Mouse (Mus musculus): ENCODE measurements around the gene Wdr46. TPM values are rescaled to one million over a fixed set of nuclear protein-coding genes. Genes with fewer than 3 reads are reported as not detected.
A peak's percentile ranks its signal among the peaks of the same experiment; 100 is the strongest.
"Not testable (repeated sequence)": the region's sequence is repeated elsewhere in the genome, so short reads cannot be mapped to it uniquely, and the experiment has no call there.

The Wdr46 gene
- polyA plus RNA-seq, 1 experiment, result 10.2 TPM

DNA sequence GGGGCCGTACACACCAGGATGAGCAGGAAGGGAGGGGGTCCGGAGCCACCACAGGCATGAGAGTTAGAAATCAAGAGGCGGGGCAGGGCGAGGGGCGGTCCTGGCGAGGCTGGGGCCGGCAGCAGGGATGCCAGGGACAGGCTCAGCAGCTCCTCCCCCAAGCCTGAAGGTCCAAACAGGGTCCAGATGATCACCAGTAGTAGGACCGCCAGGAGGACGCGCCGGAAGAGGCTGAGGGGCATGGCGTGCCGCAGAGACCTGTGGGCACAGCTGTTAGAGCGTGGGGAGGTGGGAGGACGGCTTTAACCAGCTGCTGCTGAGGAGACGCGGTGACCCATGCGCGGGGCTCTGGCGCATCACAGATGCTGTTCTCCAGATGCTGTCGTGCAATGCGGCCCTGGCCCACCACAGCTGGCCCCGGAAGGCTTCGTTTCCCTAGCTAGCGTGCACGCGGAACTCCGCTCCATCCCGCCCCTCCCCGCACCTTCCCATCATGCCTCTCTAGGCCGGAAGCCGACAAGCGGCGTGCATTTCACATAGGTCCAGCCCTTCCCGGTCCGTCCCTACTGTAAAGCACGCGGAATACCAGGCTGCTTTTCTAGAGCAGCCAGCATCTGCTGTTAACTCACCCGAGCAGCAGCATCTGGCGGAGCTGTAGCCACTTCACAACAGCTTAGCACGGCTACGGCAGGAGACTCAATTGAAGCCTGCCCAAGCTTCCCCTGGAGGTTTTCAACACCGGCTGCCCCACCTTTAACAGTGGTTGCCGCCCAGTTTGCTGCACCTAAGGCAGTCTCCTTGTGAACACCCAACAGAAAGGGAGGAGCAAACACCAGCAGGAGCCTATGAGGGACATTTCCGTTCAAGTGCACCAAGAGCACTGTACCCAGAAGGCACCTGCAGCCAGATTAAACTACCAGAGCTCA lies 10.8 kb downstream of the Wdr46 start, which contains the start of gene B3galt4:
TSS of gene B3galt4 (minus strand) at position 468 of the 926 bp plus-strand sequence.
- TF ChIP-seq CTCF (IDR thresholded peaks at IDR 0.05; ENCODE audit: low read depth, low read length), result no peak
- no peak; the same call in 1 of the 2 replicates for TF ChIP-seq POLR2A (IDR thresholded peaks at IDR 0.05; ENCODE audit: borderline replicate concordance, low read depth, low read length)
- peaks cover 32% of the 10 kb centered on the region for H3K4me1 ChIP-seq (ENCODE audit: control insufficient read depth, insufficient read depth, low read length)
- H3K27ac ChIP-seq (ENCODE audit: insufficient read depth, low read depth, low read length), result peak within 1 kb of the TSS; percentile 71
- H3K4me3 ChIP-seq (ENCODE audit: insufficient read depth, low read length), result peak within 1 kb of the TSS; percentile 68

DNA sequence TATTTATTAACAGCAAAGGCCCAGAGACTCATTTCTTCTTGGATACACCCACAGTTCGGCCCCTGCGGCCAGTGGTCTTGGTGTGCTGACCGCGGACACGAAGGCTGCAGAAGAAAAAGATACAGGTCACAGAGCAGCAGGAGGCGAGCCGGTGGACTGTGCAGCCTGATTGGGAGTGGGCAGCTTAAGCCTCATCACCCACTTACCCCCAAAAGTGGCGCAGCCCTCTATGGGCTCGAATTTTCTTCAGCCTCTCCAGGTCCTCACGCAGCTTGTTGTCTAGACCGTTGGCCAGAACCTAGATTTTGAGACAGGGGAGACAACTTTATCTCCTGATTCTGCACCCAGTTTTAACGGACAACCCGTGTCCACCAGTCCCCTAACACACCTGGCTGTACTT lies 11.6 kb downstream of the Wdr46 start:
- Histone ChIP-seq H3K4me3 (ENCODE audit: insufficient read depth, low read length) (peak overlapping the region; percentile 68), H3K4me1 (ENCODE audit: control insufficient read depth, insufficient read depth, low read length) (peaks cover 25% of the 10 kb centered on the region)
- not testable (repeated sequence) for H3K27ac ChIP-seq (ENCODE audit: insufficient read depth, low read depth, low read length)

DNA sequence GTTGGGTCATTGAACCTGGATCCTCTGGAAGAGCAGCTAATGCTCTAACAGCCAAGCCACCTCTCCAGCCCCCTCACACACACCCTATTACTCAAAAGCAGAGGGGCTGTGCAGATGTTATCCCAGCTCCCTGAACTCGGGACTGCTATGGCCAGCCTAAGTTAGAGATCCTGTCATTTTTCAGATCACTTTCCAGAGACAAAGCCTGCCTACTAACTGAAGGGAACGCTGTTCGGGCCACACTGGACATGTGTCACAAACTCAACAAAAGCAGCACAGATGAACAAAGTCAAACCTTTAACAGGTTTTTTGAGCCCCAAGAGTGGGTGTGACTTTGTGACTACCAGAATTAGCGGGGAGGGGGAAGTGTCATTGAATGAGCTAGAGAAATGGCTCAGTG lies 12.4 kb downstream of the Wdr46 start:
- Histone ChIP-seq H3K4me1 (ENCODE audit: control insufficient read depth, insufficient read depth, low read length) (peaks cover 19% of the 10 kb centered on the region), H3K4me3 (ENCODE audit: insufficient read depth, low read length) (peak overlapping the region; percentile 93), H3K27ac (ENCODE audit: insufficient read depth, low read depth, low read length) (0 out of 2 replicates have a peak overlapping the region, but pooled peaks have one; percentile 6)
- no peak for TF ChIP-seq POLR2A (IDR thresholded peaks at IDR 0.05; ENCODE audit: borderline replicate concordance, low read depth, low read length)
- no peak for TF ChIP-seq CTCF (IDR thresholded peaks at IDR 0.05; ENCODE audit: low read depth, low read length)

DNA sequence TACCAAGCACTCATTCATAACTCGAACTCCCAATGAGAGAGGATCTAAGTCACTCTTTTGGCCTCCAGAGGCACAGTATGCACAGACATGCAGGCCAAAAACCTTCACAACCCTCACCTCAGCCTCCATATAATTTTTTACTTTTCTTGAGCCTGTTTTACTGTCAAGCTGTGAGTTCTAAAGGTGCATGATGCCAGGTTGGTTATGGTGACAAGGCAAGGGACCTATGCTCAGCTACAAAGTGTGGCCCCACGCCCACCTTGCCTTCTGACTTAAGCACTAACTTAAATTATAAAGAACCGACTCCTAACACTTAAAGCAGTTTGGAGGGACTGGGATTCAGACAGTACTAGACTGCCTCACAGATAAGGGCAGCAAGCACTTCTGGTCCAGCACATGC lies 12.8 kb downstream of the Wdr46 start:
- Histone ChIP-seq H3K4me1 (ENCODE audit: control insufficient read depth, insufficient read depth, low read length) (peaks cover 15% of the 10 kb centered on the region), H3K27ac (ENCODE audit: insufficient read depth, low read depth, low read length) (0 out of 2 replicates have a peak overlapping the region, but pooled peaks have one; percentile 4), H3K4me3 (ENCODE audit: insufficient read depth, low read length) (peak overlapping the region; percentile 93; the same call in 1 of the 2 replicates)
- TF ChIP-seq POLR2A (IDR thresholded peaks at IDR 0.05; ENCODE audit: borderline replicate concordance, low read depth, low read length), result no peak
- TF ChIP-seq CTCF (IDR thresholded peaks at IDR 0.05; ENCODE audit: low read depth, low read length), result no peak

DNA sequence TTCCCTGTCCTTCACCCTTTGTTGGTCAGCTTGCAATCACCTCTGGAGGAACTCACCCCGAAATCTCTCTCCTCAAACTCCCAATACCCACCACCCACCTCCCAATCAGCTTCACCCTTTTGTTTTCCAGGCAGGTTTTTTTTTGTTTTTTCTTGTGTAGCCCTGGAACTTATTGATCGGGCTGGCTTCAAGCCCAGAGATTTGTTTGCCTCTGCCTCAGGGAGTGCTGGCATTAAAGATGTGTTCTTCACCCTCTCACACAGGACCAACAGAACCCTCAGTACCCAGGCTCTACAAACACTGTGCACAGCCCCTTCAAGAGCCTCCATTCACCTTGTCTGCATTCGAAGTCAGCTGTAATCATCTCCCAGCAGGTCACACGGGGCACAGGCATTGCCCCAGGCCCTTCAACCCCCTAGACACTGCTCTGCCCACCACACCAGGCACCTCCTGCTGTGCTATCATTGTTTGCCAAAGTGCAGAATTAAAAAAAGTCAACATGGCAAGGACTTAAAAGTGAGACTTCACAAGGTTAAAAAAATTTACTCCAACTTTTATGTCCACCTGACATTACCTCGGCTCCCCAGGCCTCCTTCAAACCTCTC lies 13.6 kb downstream of the Wdr46 start:
- H3K4me3 ChIP-seq (ENCODE audit: insufficient read depth, low read length), result peak overlapping the region; percentile 93
- TF ChIP-seq CTCF (IDR thresholded peaks at IDR 0.05; ENCODE audit: low read depth, low read length), result no peak
- no peak for TF ChIP-seq POLR2A (IDR thresholded peaks at IDR 0.05; ENCODE audit: borderline replicate concordance, low read depth, low read length)
- H3K27ac ChIP-seq (ENCODE audit: insufficient read depth, low read depth, low read length), result peak overlapping the region; percentile 85
- H3K4me1 ChIP-seq (ENCODE audit: control insufficient read depth, insufficient read depth, low read length), result peaks cover 11% of the 10 kb centered on the region; the same call in 1 of the 2 replicates

DNA sequence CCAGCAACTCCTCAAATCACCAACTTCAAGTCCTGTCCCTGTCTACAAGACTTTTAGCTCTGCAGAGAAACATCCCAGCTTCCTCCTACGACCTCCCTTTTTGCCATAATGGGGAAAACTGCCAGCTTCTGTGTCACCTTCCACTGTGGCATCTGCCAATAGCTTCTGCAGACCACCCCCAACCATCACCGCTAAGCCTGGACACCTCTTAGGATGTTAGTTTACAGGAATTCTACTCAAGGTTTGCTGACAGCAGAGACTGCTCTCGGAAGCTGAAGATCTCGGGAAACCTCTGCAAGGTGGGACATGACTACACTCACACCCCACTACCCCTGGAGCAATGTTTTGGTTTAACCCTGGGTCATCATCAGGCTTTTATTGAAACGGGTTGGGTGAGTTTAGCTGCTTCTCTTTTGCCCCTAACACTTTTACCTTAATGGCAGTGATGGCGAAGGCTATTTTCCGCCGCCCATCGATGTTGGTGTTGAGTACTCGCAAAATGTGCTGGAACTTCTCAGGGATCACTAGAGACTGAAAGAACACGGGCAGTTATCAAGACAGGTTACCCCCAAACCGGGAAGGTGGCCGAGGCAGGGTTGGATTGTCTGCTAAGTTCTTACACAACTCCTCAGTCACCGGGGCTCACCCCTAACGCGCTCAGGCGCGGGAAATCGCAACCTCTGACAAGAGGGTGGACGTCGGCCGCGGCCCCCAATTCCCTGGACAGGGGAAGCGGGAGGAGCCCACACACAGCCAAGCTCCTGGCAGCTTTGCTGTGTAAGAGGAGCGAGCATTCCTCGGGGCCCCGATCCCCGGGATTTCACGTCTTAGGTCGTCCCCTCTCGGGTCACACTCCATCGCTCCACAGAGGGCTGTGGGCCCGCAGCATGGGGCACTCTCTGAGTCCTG lies 14.4 kb downstream of the Wdr46 start:
- TF ChIP-seq POLR2A (IDR thresholded peaks at IDR 0.05; ENCODE audit: borderline replicate concordance, low read depth, low read length) (no peak; the same call in 1 of the 2 replicates), CTCF (IDR thresholded peaks at IDR 0.05; ENCODE audit: low read depth, low read length) (no peak)
- Histone ChIP-seq H3K4me3 (ENCODE audit: insufficient read depth, low read length) (peak overlapping the region; percentile 93), H3K27ac (ENCODE audit: insufficient read depth, low read depth, low read length) (peak overlapping the region; percentile 85), H3K4me1 (ENCODE audit: control insufficient read depth, insufficient read depth, low read length) (peaks cover 10% of the 10 kb centered on the region; the same call in 1 of the 2 replicates)

DNA sequence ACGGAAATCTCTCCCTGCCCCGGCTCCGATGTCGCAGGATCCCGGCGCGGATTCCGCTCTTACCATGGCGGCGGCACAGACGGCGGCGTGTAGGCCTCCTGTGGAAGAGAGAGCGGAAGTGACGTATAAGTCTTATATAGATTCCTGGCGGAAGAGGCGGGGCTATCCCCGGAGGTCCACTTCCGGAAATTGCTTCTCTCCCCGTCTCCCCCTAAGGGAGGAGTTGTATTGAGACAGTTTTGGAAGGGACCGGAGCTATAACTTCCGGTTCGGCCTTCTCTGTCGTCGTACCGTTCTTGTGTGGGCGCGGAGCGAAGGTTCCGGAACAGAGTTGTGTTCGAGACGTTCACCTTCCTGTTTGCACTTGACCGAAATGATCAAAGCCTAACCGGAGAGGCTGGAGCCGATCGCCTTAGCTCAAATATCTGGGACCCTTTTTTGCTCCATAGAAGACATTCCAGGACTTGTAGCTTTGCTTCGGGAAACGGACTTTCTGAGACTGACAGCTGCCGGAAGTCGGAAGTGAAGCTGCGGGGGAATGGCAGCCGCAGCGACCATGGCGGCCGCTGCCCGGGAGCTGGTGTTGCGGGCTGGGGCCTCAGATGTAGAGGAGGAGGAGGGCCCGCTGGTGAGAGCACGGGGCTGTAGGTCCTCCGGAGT lies 15.2 kb downstream of the Wdr46 start, which contains the start of the genes Vps52 and Rps18:
TSS of gene Vps52 (plus strand) at position 258 of the 660 bp plus-strand sequence.
TSS of gene Rps18 (minus strand) at position 447 of the 660 bp plus-strand sequence.
- Histone ChIP-seq H3K27ac (ENCODE audit: insufficient read depth, low read depth, low read length) (peak within 1 kb of the TSS; percentile 92), H3K4me1 (ENCODE audit: control insufficient read depth, insufficient read depth, low read length) (peaks cover 5% of the 10 kb centered on the region; the same call in 1 of the 2 replicates), H3K4me3 (ENCODE audit: insufficient read depth, low read length) (peak within 1 kb of the TSS; percentile 93)
- no peak for TF ChIP-seq CTCF (IDR thresholded peaks at IDR 0.05; ENCODE audit: low read depth, low read length)
- peak; percentile 78; the same call in 1 of the 2 replicates for TF ChIP-seq POLR2A (IDR thresholded peaks at IDR 0.05; ENCODE audit: borderline replicate concordance, low read depth, low read length)

DNA sequence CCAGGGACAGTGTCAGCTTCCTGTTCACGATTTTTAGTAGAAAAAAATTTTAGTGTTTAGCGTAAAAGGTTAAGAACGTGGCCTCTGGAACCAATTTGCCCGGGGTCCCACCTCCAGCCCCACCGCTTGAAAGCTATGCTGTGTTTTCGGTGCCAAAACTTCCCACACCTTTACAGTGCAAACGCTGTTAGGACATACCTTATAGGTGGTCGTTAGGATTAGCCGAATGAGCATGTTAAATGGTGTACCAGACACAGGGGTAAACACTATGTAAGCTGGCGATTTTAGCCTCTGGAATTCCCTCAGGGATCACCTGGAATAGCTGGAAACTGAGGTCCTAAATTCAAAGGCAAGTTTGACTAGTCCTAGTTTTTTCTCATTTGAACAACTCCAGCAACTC lies 15.9 kb downstream of the Wdr46 start:
- Histone ChIP-seq H3K4me1 (ENCODE audit: control insufficient read depth, insufficient read depth, low read length) (peaks cover 4% of the 10 kb centered on the region; the same call in 1 of the 2 replicates), H3K4me3 (ENCODE audit: insufficient read depth, low read length) (peak overlapping the region; percentile 84), H3K27ac (ENCODE audit: insufficient read depth, low read depth, low read length) (peak overlapping the region; percentile 92; the same call in 1 of the 2 replicates)
- TF ChIP-seq POLR2A (IDR thresholded peaks at IDR 0.05; ENCODE audit: borderline replicate concordance, low read depth, low read length) (no peak), CTCF (IDR thresholded peaks at IDR 0.05; ENCODE audit: low read depth, low read length) (no peak)
